Mouse (Mus musculus) lung, postnatal 0 days (tissue): ENCODE data around the gene Heatr6. TPM values are rescaled to one million over a fixed set of nuclear protein-coding genes. Genes with fewer than 3 reads are reported as not detected.

Experiments
- ATAC-seq: fragments of 200-750 bp; cut with Nextera tagmentation; 2 replicates; pipeline ENCODE4 v1.8.0; 2017; ENCODE audit warnings: moderate library complexity
- DNase-seq: peaks from one replicate; pipeline ENCODE4 v3.0.0-alpha.2; 2016; ENCODE audit warnings: low spot score
- H3K27ac ChIP-seq: fragments of 300-500 bp; sonication (generic); 2 replicates; pipeline ENCODE4 v1.5.1; 2014; ENCODE audit warnings: antibody characterized with exemption, mild to moderate bottlenecking, low read length, mixed read lengths
- H3K27me3 ChIP-seq: fragments of 300-500 bp; sonication (generic); replicated peaks from 2 replicates; pipeline ENCODE4 v1.6.1; 2014; ENCODE audit warnings: low read length, mixed read lengths; ENCODE audit not compliant: insufficient read depth
- H3K36me3 ChIP-seq: fragments of 300-500 bp; sonication (generic); 2 replicates; pipeline ENCODE4 v1.6.1; 2014; ENCODE audit warnings: low read length, mixed read lengths; ENCODE audit not compliant: insufficient read depth
- H3K4me1 ChIP-seq: fragments of 300-500 bp; sonication (generic); 2 replicates; pipeline ENCODE4 v1.6.1; 2014; ENCODE audit warnings: antibody characterized with exemption, low read depth, low read length, mixed read lengths; ENCODE audit not compliant: insufficient read depth
- H3K4me2 ChIP-seq: fragments of 300-500 bp; sonication (generic); replicated peaks from 2 replicates; pipeline ENCODE4 v1.6.1; 2014; ENCODE audit warnings: low read depth, mild to moderate bottlenecking, low read length, moderate library complexity, mixed read lengths
- H3K4me3 ChIP-seq: fragments of 300-500 bp; sonication (generic); 2 replicates; pipeline ENCODE4 v1.5.1; 2014; ENCODE audit warnings: low read depth, low read length
- H3K9ac ChIP-seq: fragments of 300-500 bp; sonication (generic); replicated peaks from 2 replicates; pipeline ENCODE4 v1.6.1; 2014; ENCODE audit warnings: low read depth, mild to moderate bottlenecking
- H3K9me3 ChIP-seq: fragments of 300-500 bp; sonication (generic); 2 replicates; pipeline ENCODE4 v1.6.1; 2016; ENCODE audit warnings: low read length, mixed read lengths
- CTCF ChIP-seq: IDR thresholded peaks from 2 replicates; pipeline ENCODE4 v1.5.1; 2016; ENCODE audit warnings: antibody characterized with exemption, mild to moderate bottlenecking
- EP300 ChIP-seq: IDR thresholded peaks from 2 replicates; pipeline ENCODE4 v1.6.1; 2016; ENCODE audit warnings: antibody characterized with exemption, mild to moderate bottlenecking, control low read depth
- WGBS: fragments of 180-500 bp; shearing (Covaris S2); extraction: QIAGEN DNeasy Blood & Tissue Kit; methylation state at CpG from one replicate; pipeline ENCODE4 v1.1.7; 2014; 5-methylcytosine and 5-hydroxymethylcytosine counted together
- polyA plus RNA-seq: library from polyadenylated mRNA; unstranded; fragments of >200 nt; fragmentation: Nextera tagmentation; extraction: Ambion mirVana; gene quantifications from 2 replicates; pipeline ENCODE4 v1.2.1, GENCODE M21; 2015

Heatr6 gene
- polyA plus RNA-seq, 1 experiment from 2014 or later, result 11.8 TPM

GRCm38 (mm10) chr11:83743525-83743924 is 10.0 kb upstream of the Heatr6 start:
- 73% methylated on average over 3 of the region's 3 CpGs for WGBS

GRCm38 (mm10) chr11:83746152-83746551 is 7.3 kb upstream of the Heatr6 start:
- no peak for ATAC-seq
- no peak overlapping the region for H3K27ac ChIP-seq
- H3K4me3 ChIP-seq, result no peak overlapping the region
- WGBS, result 44% methylated on average over 4 of the region's 4 CpGs
- H3K27me3 ChIP-seq, result no peaks in the 10 kb centered on the region
- TF ChIP-seq EP300, result no peak
- TF ChIP-seq CTCF, result no peak
- no peaks in the 10 kb centered on the region for H3K4me1 ChIP-seq
- no peak overlapping the region for H3K4me2 ChIP-seq
- H3K9ac ChIP-seq, result no peak overlapping the region
- H3K9me3 ChIP-seq, result no peaks in the 10 kb centered on the region
- no peak for DNase-seq
- H3K36me3 ChIP-seq, result no peaks in the 10 kb centered on the region

More at GRCm38 (mm10) chr11:83743525-83743924, 10.0 kb upstream of the Heatr6 start:
- no peak overlapping the region for H3K4me2 ChIP-seq
- H3K36me3 ChIP-seq, result no peaks in the 10 kb centered on the region
- no peak overlapping the region for H3K4me3 ChIP-seq
- no peaks in the 10 kb centered on the region for H3K4me1 ChIP-seq
- no peak for DNase-seq
- no peaks in the 10 kb centered on the region for H3K27me3 ChIP-seq
- ATAC-seq, result no peak
- TF ChIP-seq EP300, result no peak
- no peak for TF ChIP-seq CTCF
- no peaks in the 10 kb centered on the region for H3K9me3 ChIP-seq
- no peak overlapping the region for H3K27ac ChIP-seq
- no peak overlapping the region for H3K9ac ChIP-seq

GRCm38 (mm10) chr11:83746681-83747080 is 6.8 kb upstream of the Heatr6 start, which contains the start of gene Wfdc21:
Gene Wfdc21, plus strand, starts transcription at chr11:83746940.
- ATAC-seq (no peak), DNase-seq (no peak)
- WGBS, result 61% methylated on average over 5 of the region's 5 CpGs
- H3K9ac ChIP-seq, result no peak within 1 kb of the TSS
- no peak within 1 kb of the TSS for H3K27ac ChIP-seq
- H3K4me2 ChIP-seq, result no peak within 1 kb of the TSS
- H3K9me3 ChIP-seq, result no peaks in the 10 kb centered on the region
- H3K4me1 ChIP-seq, result no peaks in the 10 kb centered on the region
- no peaks in the 10 kb centered on the region for H3K27me3 ChIP-seq
- TF ChIP-seq CTCF (no peak), EP300 (no peak)
- H3K4me3 ChIP-seq, result no peak within 1 kb of the TSS
- H3K36me3 ChIP-seq, result no peaks in the 10 kb centered on the region

GRCm38 (mm10) chr11:83747376-83748265 is 5.9 kb upstream of the Heatr6 start:
- no peaks in the 10 kb centered on the region for H3K4me1 ChIP-seq
- H3K36me3 ChIP-seq, result no peaks in the 10 kb centered on the region
- WGBS, result 59% methylated on average over 6 of the region's 6 CpGs
- ATAC-seq (no peak), DNase-seq (no peak)
- H3K9ac ChIP-seq, result no peak overlapping the region
- no peak overlapping the region for H3K4me3 ChIP-seq
- H3K27ac ChIP-seq, result no peak overlapping the region
- H3K27me3 ChIP-seq, result no peaks in the 10 kb centered on the region
- no peaks in the 10 kb centered on the region for H3K9me3 ChIP-seq
- no peak overlapping the region for H3K4me2 ChIP-seq
- no peak for TF ChIP-seq EP300
- TF ChIP-seq CTCF, result no peak

- Histone ChIP-seq H3K4me2 (peak overlapping the region; percentile 74), H3K36me3 (peaks cover 14% of the 10 kb centered on the region; the same call in 1 of the 2 replicates), H3K4me1 (peaks cover 10% of the 10 kb centered on the region; the same call in 1 of the 2 replicates), H3K27ac (peak overlapping the region; percentile 70), H3K4me3 (peak overlapping the region; percentile 81), H3K27me3 (no peaks in the 10 kb centered on the region), H3K9me3 (no peaks in the 10 kb centered on the region), H3K9ac (peak overlapping the region; percentile 68)
- no peak for ATAC-seq
- TF ChIP-seq EP300 (no peak), CTCF (no peak)
- WGBS, result 4% methylated on average over 8 of the region's 8 CpGs
- no peak for DNase-seq
These were observed 731 bp downstream of the Heatr6 start for GRCm38 (mm10) chr11:83754227-83754626.

- no peak for DNase-seq
- H3K27me3 ChIP-seq, result no peaks in the 10 kb centered on the region
- 89% methylated on average over 9 of the region's 9 CpGs for WGBS
- H3K27ac ChIP-seq, result no peak overlapping the region
- H3K36me3 ChIP-seq, result peaks cover 59% of the 10 kb centered on the region
- H3K4me1 ChIP-seq, result no peaks in the 10 kb centered on the region
- TF ChIP-seq CTCF (no peak), EP300 (no peak)
- no peaks in the 10 kb centered on the region for H3K9me3 ChIP-seq
- no peak for ATAC-seq
- H3K4me2 ChIP-seq, result no peak overlapping the region
- H3K4me3 ChIP-seq, result no peak overlapping the region
- no peak overlapping the region for H3K9ac ChIP-seq
These were observed 13.8 kb downstream of the Heatr6 start for GRCm38 (mm10) chr11:83767306-83767705.
